Mouse (Mus musculus) small intestine, adult 2 months (tissue): ENCODE data around the gene 4933416C03Rik.

Experiments
- CTCF ChIP-seq: fragments of 200-500 bp; IDR thresholded peaks from 2 replicates; pipeline ENCODE4 v1.5.1; 2012; ENCODE audit warnings: low read depth, mild to moderate bottlenecking, control low read depth, inconsistent platforms, low read length, moderate library complexity, mixed read lengths; ENCODE audit not compliant: insufficient replicate concordance, insufficient read length; ENCODE audit errors: extremely low read depth
- POLR2A ChIP-seq: fragments of 200-500 bp; IDR thresholded peaks from 2 replicates; pipeline ENCODE4 v1.6.1; 2012; ENCODE audit warnings: low read depth, mild to moderate bottlenecking, control low read depth, inconsistent platforms, low read length, moderate library complexity

DNA sequence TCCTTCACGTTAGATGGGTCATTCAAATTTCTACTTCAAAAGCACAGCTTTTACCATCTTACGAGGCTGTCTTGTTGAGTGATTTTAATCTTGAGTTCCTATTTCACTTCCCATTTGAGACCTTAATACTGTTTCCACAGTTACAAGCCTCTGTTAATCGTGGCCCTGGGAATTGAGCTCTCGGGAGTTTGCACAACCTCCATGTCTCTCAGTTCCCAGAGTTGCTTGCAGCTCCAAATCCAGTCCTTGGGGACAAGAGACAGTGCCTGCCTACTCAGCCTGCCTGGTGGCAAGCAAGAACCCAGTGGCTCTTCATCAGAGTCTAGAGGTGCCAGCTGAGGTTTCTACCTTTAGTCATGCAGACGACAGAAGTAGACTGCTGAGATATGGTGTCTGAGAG lies 41.0 kb upstream of the 4933416C03Rik start:
- TF ChIP-seq POLR2A = no peak
- no peak for TF ChIP-seq CTCF
